9 mouse cellular contexts compared by ENCODE assay signal in the genomic region with DNA sequence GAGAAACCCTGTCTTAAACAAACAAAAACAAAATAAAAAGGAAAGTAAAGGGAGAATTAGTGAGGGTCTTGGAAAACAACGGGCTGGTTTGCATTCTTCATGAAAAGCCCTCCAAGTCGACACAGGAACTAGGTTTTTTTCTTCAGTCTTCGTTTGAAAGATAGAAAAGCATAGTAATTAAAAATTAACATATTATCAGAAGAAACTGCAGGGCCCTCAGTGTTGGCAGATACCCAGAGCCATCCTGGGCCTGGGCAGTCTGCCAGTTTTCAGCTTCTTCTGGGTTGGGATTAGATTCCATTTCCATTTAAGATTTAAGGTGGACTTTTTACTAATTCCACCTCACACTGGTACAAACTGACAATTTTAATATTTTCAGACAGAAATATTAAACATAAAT.
A peak's percentile ranks its signal among the peaks of the same experiment; 100 is the strongest.
DNase-seq lines count a peak whose midpoint lies in the region; ATAC-seq and TF ChIP-seq lines count a peak whose summit lies in the region.
"Had no signal": no experiment of that assay in that cellular context is flagged by ENCODE, and none has a peak within 500 bp of the region (broad histone marks: within the 10 kb centered on the region; RNA-seq: fewer than 3 reads in every experiment).

No protein-coding gene starts in this region.

- WGBS in forebrain, postnatal 0 days = 9% methylated on average over 3 of the region's 3 CpGs
- WGBS in forebrain, embryonic 15.5 days = 8% methylated on average over 3 of the region's 3 CpGs
- 37% methylated on average over 3 of the region's 3 CpGs for WGBS in midbrain, embryonic 14.5 days
- 70% methylated on average over 3 of the region's 3 CpGs for WGBS in midbrain, embryonic 10.5 days

- H3K4me1 ChIP-seq in forebrain, postnatal 0 days (ENCODE audit: insufficient read depth) = no peaks in the 10 kb centered on the region
- H3K4me1 ChIP-seq in forebrain, embryonic 15.5 days = 0 out of 2 replicates have a peak, but pooled peaks cover 11% of the 10 kb centered on the region
- H3K4me1 ChIP-seq in midbrain, embryonic 14.5 days (ENCODE audit: control insufficient read depth, insufficient read depth, low read length) = peaks cover 7% of the 10 kb centered on the region; the same call in 1 of the 2 replicates
- H3K4me1 ChIP-seq in midbrain, embryonic 10.5 days = peaks cover 3% of the 10 kb centered on the region; the same call in 1 of the 2 replicates

- H3K9me3 ChIP-seq in forebrain, postnatal 0 days (ENCODE audit: low read length) = no peaks in the 10 kb centered on the region
- H3K9me3 ChIP-seq in forebrain, embryonic 15.5 days = no peaks in the 10 kb centered on the region
- no peaks in the 10 kb centered on the region for H3K9me3 ChIP-seq in midbrain, embryonic 14.5 days (ENCODE audit: control insufficient read depth, low read length)
- H3K9me3 ChIP-seq in midbrain, embryonic 10.5 days (replicated peaks) = no peaks in the 10 kb centered on the region
- H3K9me3 ChIP-seq: liver, embryonic 13.5 days had no signal

- no peaks in the 10 kb centered on the region for H3K36me3 ChIP-seq in forebrain, postnatal 0 days (ENCODE audit: insufficient read depth)
- no peaks in the 10 kb centered on the region for H3K36me3 ChIP-seq in forebrain, embryonic 15.5 days
- H3K36me3 ChIP-seq in midbrain, embryonic 14.5 days (ENCODE audit: control insufficient read depth, insufficient read depth, low read length) = no peaks in the 10 kb centered on the region
- no peaks in the 10 kb centered on the region for H3K36me3 ChIP-seq in midbrain, embryonic 10.5 days
- H3K36me3 ChIP-seq: liver, embryonic 13.5 days had no signal

- no peak for TF ChIP-seq CTCF in forebrain, postnatal 0 days (IDR thresholded peaks at IDR 0.05; ENCODE audit: low read depth)

- no peak overlapping the region for H3K9ac ChIP-seq in forebrain, postnatal 0 days
- H3K9ac ChIP-seq in forebrain, embryonic 15.5 days (replicated peaks) = no peak overlapping the region
- H3K9ac ChIP-seq in midbrain, embryonic 14.5 days (replicated peaks; ENCODE audit: low read length) = no peak overlapping the region
- H3K9ac ChIP-seq: liver, embryonic 13.5 days had no signal

- no peaks in the 10 kb centered on the region for H3K27me3 ChIP-seq in forebrain, postnatal 0 days (ENCODE audit: insufficient read depth, low read length)
- H3K27me3 ChIP-seq in forebrain, embryonic 15.5 days = no peaks in the 10 kb centered on the region
- no peaks in the 10 kb centered on the region for H3K27me3 ChIP-seq in midbrain, embryonic 14.5 days (ENCODE audit: control insufficient read depth, insufficient read depth, low read length)
- H3K27me3 ChIP-seq in midbrain, embryonic 10.5 days (ENCODE audit: low read depth, poor library complexity, severe bottlenecking) = no peaks in the 10 kb centered on the region
- H3K27me3 ChIP-seq: liver, embryonic 13.5 days had no signal

- no peak overlapping the region for H3K4me3 ChIP-seq in forebrain, postnatal 0 days (ENCODE audit: low read depth, low read length)
- no peak overlapping the region for H3K4me3 ChIP-seq in forebrain, embryonic 15.5 days
- H3K4me3 ChIP-seq in midbrain, embryonic 14.5 days (replicated peaks; ENCODE audit: low read depth, low read length) = no peak overlapping the region
- H3K4me3 ChIP-seq in midbrain, embryonic 10.5 days = no peak overlapping the region
- H3K4me3 ChIP-seq: liver, embryonic 13.5 days had no signal

- H3K4me2 ChIP-seq in forebrain, postnatal 0 days (ENCODE audit: low read depth) = no peak overlapping the region
- H3K4me2 ChIP-seq in forebrain, embryonic 15.5 days (replicated peaks) = no peak overlapping the region
- H3K4me2 ChIP-seq in midbrain, embryonic 14.5 days (ENCODE audit: low read length) = no peak overlapping the region
- H3K4me2 ChIP-seq: liver, embryonic 13.5 days had no signal

- DNase-seq in forebrain, postnatal 0 days = peak; percentile 60
- peak; percentile 75 for DNase-seq in midbrain, embryonic 14.5 days
- DNase-seq in midbrain, embryonic 10.5 days (ENCODE audit: low spot score) = no peak
- peak; percentile 80 for DNase-seq in cerebellum, adult 9-10 months
- DNase-seq in kidney, postnatal 36 days = peak; percentile 76 to 83
- no peak for DNase-seq in gastrocnemius, adult 8-10 months (ENCODE audit: low spot score in 2 of 2)
- no peak for DNase-seq in frontal cortex, postnatal 14 days (ENCODE audit: low spot score in 2 of 2)
- DNase-seq: liver, embryonic 13.5 days had no signal

- no peak for ATAC-seq in forebrain, postnatal 0 days
- ATAC-seq in forebrain, embryonic 15.5 days (replicated peaks) = no peak
- ATAC-seq in midbrain, embryonic 14.5 days (ENCODE audit: low FRiP score, low TSS enrichment) = no peak

- no peak overlapping the region for H3K27ac ChIP-seq in forebrain, postnatal 0 days (ENCODE audit: low read depth, low read length)
- H3K27ac ChIP-seq in forebrain, embryonic 15.5 days (replicated peaks) = no peak overlapping the region; the same call in 1 of the 2 replicates
- no peak overlapping the region for H3K27ac ChIP-seq in midbrain, embryonic 14.5 days (replicated peaks; ENCODE audit: low read depth, low read length)
- H3K27ac ChIP-seq in midbrain, embryonic 10.5 days (replicated peaks) = no peak overlapping the region
- H3K27ac ChIP-seq: liver, embryonic 13.5 days had no signal

Comparison
In these comparisons a context has a peak if more than half of its experiments do, and no peak if none do; other contexts are left out.
1. DNase-seq: peak in forebrain, postnatal 0 days (single experiment), midbrain, embryonic 14.5 days (single experiment), cerebellum, adult 9-10 months (single experiment) and kidney, postnatal 36 days (2 of 2); none in midbrain, embryonic 10.5 days (single experiment), gastrocnemius, adult 8-10 months (0 of 2) and frontal cortex, postnatal 14 days (0 of 2).